ENCODE assay signal across 17 mouse cellular contexts in genomic region chr3:101029339-101029738, GRCm38 (mm10). TPM values are rescaled to one million over a fixed set of nuclear protein-coding genes. Genes with fewer than 3 reads are reported as not detected.
A peak's percentile ranks its signal among the peaks of the same experiment; 100 is the strongest.
DNase-seq lines count a peak whose midpoint lies in the region.
"Had no signal": no experiment of that assay in that cellular context is flagged by ENCODE, and none has a peak within 500 bp of the region (broad histone marks: within the 10 kb centered on the region; RNA-seq: fewer than 3 reads in every experiment).

Gene Cd101, minus strand, starts transcription at chr3:101029556.

- peak; percentile 27 to 28 for DNase-seq in spleen, postnatal 36 days (ENCODE audit: low spot score in 2 of 2)
- no peak for DNase-seq in spleen, postnatal 4 days (ENCODE audit: low spot score in 2 of 2)
- DNase-seq in induced T-regulatory cell, adult 2 months (ENCODE audit: low read depth): peak; percentile 64
- DNase-seq in thymus, adult 18-20 months: peak; percentile 61 to 77
- peak; percentile 72 for DNase-seq in thymus, postnatal 4 days
- DNase-seq in gastrocnemius, adult 18-20 months (ENCODE audit: low spot score): no peak
- no peak for DNase-seq in urinary bladder, postnatal 10 days (ENCODE audit: low spot score)
- DNase-seq in kidney, adult 11 months: no peak
- DNase-seq: adrenal gland, adult 8-10 months; cerebellum, postnatal 10 days; forebrain, postnatal 0 days; gastrocnemius, postnatal 10 days; heart, adult 18-20 months; heart, postnatal 4 days; kidney, adult 2 months; kidney, postnatal 25 days; lung, embryonic 14.5 days had no signal

RNA-seq across cellular contexts. Expression of gene Cd101, which starts in this region (rescaled TPM):
- under 1 TPM in 1 of 2 experiments, not detected in 1; 0.07 TPM for total RNA-seq in gastrocnemius, adult 18-20 months (2021)

Comparison
In these comparisons a context has a peak if more than half of its experiments do, and no peak if none do; other contexts are left out.
1. DNase-seq: peak in spleen, postnatal 36 days (2 of 2), induced T-regulatory cell, adult 2 months (single experiment), thymus, adult 18-20 months (2 of 2) and thymus, postnatal 4 days (single experiment); none in spleen, postnatal 4 days (0 of 2), gastrocnemius, adult 18-20 months (single experiment), urinary bladder, postnatal 10 days (single experiment) and kidney, adult 11 months (single experiment).